Mouse (Mus musculus): Measurements from ENCODE around the gene Dysf.

Dysf gene

DNA sequence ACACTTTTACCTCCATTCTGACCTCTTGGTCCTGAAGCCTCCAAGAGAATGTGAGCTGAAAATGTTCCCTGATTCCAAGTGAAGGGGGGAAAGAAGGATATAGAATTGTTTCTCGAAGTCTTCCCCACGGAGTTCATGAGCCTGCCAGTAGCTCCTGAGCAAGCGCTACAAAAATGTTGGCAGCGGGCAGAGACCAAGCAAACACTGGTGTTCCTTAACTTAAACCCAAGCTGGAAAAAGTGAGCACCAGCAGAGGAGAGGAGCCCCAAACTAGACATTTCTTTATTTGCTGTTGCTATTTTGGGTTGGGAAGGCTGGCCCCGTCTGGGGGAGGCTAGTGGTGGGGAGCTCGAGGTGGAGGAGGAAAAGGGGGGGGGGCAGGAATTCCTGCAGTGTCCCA, 102.0 kb downstream of the Dysf start:
- no peak for DNase-seq (ENCODE audit: extremely low spot score, low read depth, low spot score)

- DNase-seq (ENCODE audit: extremely low spot score, low read depth, low spot score) = no peak
Observed at GRCm38 (mm10) chr6:84111106-84111505, 102.7 kb downstream of the Dysf start.

DNA sequence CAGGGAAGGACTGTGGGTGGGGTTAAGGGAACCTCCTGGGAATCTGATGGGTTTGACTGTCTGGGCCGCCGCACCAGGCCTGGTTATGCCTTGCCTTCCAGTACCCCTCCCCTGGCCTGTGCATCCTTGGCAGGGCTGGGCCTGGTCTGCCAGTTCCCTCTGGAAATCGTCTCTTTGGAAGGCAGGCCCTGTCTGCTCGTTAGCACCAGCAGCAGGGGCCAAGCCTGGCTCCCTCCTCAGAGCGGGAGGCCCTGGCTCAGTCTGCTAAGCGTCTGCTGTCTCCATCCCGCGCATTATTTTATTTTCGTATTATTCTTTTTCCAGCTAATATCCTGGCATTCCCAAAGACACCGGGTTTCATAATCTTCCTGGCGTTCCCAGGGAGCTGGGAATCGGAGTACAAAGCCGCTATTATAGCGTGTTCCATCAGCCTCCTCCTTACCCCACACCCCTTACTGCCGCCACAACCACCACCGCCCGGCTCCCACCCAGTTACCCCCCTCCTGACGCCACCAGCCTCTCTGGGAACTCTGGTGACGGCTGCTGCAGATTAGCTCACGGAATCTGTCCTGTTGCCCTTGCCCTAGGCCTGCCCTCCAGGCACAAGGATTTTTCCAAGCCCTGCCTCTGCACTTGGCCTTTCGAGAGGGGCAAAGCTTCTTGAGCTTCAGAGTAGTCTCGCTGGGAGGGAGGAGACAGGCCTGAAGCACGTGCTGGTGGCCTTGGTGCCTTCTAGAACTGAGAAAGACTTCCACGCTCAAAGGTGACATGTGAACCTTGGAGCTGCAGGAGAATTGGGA, 111.5 kb downstream of the Dysf start:
- no peak for DNase-seq (ENCODE audit: extremely low spot score, low read depth, low spot score)

GRCm38 (mm10) chr6:84124609-84125008, 116.2 kb downstream of the Dysf start:
- no peak for DNase-seq (ENCODE audit: extremely low spot score, low read depth, low spot score)

- DNase-seq (ENCODE audit: extremely low spot score, low read depth, low spot score) = no peak
Observed at GRCm38 (mm10) chr6:84125101-84125500, 116.7 kb downstream of the Dysf start.

GRCm38 (mm10) chr6:84128229-84128628, 119.8 kb downstream of the Dysf start:
- DNase-seq (ENCODE audit: extremely low spot score, low read depth, low spot score) = no peak

GRCm38 (mm10) chr6:84130867-84131266, 122.5 kb downstream of the Dysf start:
- no peak for DNase-seq (ENCODE audit: extremely low spot score, low read depth, low spot score)

GRCm38 (mm10) chr6:84131539-84131938, 123.1 kb downstream of the Dysf start:
- no peak for DNase-seq (ENCODE audit: extremely low spot score, low read depth, low spot score)

GRCm38 (mm10) chr6:84133053-84133452, 124.7 kb downstream of the Dysf start:
- DNase-seq (ENCODE audit: extremely low spot score, low read depth, low spot score) = no peak

DNA sequence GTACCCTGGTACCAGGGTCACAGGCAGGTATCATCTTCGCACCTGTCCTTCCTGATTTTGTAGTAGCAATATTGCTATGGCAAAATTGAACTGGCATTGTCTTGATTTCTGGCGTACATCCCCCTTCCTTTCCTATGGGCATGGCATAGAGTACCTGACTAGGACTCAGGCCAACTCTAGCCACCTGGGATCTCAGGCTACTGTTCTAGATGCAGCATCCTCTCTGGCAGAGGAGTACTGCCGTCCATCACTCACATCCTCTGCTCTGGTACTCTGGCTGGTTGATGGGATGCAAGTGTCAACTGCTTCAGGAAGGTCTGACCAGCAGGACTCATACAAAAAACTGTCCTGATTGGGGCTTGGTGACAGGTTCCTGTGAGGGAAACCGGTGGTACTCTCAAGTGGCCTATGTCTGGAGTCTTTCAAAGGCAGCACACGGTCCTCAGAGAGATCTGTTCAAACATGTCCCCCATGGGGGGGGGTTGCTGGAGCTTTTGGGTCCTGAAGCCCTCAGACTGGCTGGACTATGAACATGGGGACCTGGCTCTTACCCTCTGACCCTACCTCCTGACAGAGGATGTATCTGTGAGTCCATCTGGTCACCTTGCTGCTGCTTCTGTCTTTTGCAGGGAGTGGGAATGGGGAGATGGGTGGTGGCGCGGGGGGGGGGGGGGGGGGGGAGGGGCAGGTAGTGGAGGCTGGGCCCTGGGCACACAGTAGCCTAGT, 125.8 kb downstream of the Dysf start:
- DNase-seq (ENCODE audit: extremely low spot score, low read depth, low spot score) = no peak

DNA sequence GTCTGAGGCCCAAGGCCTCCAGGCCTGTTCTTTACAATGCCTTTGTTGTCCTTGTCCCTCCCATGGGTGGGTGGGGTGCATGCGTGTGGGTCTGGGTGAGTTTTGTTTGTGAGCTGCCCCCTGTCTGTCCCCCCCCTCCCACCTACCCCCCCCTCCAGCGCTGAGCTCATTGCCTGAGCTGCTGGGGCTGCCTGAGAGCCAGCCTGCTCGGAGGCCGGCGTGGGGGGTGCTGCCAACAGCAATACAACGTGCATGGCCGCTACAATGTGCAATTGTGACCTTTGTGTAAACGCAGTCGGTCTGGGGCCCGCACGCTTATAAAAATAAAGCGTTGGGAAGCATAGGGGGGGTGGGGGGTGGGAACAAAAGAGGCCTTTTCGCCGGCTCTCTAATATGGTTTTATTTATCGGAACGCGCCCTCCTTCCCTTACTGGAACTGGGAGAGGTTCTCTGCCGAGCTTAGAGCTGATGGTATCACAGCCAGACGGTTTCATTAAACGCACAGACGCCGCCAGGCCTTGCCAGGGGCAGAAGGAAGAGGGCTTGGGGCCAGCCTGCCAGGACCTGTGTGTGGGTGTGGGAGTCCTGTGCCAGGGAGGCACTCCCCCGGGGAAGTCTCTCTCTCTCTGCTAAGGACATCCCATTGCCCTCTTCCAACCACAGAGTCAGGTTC, 126.5 kb downstream of the Dysf start:
- no peak for DNase-seq (ENCODE audit: extremely low spot score, low read depth, low spot score)

- no peak for DNase-seq (ENCODE audit: extremely low spot score, low read depth, low spot score)
Observed at GRCm38 (mm10) chr6:84135709-84136108, 127.3 kb downstream of the Dysf start.

DNA sequence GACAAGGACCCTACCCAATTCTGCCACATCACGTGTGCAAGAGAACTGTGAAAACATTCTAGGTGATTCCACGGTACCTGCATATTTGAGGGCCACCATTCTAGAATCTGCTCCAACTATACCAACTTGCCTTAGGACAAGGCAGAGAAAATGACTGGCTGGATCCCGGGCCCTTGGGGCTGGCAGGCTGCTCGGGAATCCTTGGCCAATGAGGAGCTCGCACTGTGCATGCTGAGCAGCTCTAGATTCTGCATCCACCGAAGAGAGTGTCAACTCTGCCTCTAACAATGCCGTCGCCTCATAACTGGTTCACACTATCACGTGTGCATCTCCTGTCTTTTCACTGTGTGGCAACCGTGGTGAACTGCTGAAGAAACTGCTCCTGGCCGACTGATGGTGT, 128.0 kb downstream of the Dysf start:
- DNase-seq (ENCODE audit: extremely low spot score, low read depth, low spot score) = no peak

DNA sequence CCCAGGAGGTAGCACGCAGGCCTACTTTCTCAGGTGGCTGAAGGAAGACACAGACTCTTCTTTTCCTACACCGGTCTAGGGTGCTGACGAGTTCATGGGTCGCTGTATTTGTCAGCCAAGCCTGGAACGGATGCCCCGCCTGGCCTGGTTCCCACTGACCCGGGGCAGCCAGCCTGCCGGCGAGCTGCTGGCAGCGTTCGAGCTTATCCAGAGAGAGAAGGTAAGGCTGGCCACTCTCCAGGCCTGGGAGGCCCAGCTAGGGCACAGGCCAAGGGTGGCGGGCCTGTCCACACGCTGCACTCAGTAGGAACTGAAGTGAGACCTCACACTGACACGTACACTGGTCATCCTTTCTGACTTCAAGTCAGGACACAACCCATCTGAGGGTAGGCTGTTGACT, 131.5 kb downstream of the Dysf start:
- no peak for DNase-seq (ENCODE audit: extremely low spot score, low read depth, low spot score)

GRCm38 (mm10) chr6:84142481-84142880, 134.1 kb downstream of the Dysf start:
- no peak for DNase-seq (ENCODE audit: extremely low spot score, low read depth, low spot score)

DNA sequence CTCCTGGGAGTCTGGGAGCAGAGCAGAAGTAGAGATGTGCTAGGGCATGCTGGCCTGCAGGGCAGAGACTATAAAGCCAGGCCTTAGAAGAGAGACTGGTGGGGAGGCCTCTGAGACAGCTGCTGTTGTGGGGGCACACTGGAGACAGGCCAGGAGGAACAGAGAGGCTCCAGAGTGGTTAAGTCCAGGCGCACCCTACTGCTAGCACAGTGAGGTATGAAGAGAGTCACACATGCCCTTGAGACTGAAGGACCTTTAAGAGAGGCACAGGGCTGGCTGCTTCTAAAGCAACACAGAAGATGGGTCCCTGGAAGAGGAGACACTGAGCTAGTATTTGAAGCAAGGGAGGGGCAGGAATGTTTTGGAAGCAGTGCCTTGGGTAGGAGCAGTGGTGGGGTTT, 134.9 kb downstream of the Dysf start:
- no peak for DNase-seq (ENCODE audit: extremely low spot score, low read depth, low spot score)

- no peak for DNase-seq (ENCODE audit: extremely low spot score, low read depth, low spot score)
Observed at GRCm38 (mm10) chr6:84144393-84144792, 136.0 kb downstream of the Dysf start.

GRCm38 (mm10) chr6:84147206-84148004, 139.0 kb downstream of the Dysf start:
- DNase-seq (ENCODE audit: extremely low spot score, low read depth, low spot score) = no peak

DNA sequence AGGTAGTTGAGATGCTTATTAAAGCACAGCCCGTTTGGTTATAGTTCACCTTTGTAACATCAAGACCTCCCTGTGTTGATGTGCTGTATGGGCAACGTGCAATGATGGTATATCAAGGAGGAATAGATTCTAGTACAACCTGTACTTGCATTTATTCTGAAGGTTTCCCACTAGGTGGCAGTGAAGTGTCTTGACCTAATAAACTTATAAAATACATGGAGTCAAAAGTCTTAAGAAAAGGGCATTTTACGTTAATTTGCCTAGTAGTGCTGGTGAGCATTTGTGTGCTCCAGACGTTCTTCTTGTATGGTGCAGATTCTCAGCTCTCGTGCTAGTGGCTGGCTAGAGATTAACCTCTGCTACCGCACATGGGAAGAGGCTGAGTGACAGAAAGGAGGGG, 140.1 kb downstream of the Dysf start:
- DNase-seq (ENCODE audit: extremely low spot score, low read depth, low spot score) = peak; percentile 35

GRCm38 (mm10) chr6:84154508-84154907, 146.1 kb downstream of the Dysf start:
- no peak for DNase-seq (ENCODE audit: extremely low spot score, low read depth, low spot score)

DNA sequence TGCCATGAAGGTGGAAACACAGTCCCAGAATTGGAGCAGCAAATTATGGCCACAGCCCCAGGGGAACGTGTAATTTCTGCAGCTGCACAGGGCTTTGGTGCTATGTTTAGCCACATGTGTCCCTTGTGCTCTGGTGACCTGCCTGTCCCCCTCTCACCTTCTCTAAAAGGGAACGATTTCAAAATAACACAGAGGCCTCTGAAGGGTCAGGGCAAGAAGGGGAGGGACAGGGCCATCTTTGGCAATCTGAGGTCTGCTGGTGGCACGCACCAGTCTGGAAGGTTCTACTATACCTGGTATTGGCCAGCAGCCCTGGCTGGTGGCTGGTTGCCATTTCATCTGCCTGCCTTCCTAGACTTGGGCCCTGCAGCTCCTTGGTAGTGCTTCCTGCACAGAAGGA, 147.4 kb downstream of the Dysf start:
- no peak for DNase-seq (ENCODE audit: extremely low spot score, low read depth, low spot score)

Measured in hindlimb bud, embryonic 11.5 days (tissue).